Mouse (Mus musculus): Measurements from ENCODE around the gene Bfsp2.

Bfsp2 gene

DNA sequence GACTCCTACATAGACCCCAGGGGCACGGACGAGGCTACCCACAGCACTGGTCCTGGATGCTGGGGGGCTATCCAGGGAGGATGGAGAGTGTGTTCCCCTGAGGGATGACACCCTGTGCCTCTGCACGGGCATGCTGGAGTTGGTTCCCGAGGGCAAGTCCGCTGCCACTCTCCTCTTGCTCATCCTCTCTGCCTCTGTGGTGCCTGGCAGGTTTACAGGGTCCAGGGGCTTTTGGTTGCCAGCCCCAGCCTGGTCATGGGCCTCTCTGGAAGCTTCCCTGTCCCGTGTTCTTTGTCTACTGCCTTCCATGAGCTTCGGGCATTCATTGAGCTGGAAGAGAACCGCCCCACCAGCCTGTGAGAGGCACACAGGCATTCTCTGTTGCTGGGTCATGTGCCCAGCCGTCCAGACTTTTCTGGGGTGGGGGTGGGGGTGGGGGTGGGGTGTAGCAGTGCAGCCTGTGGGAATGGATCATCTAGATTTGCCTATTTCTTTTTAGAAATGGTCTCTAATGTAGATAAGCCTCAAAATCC is at the start of gene Bfsp2:
Bfsp2 (minus strand) TSS at position 377 of the 533 bp plus-strand sequence.
- in situ Hi-C loops (cut with MboI, MseI) = no loop called here

DNA sequence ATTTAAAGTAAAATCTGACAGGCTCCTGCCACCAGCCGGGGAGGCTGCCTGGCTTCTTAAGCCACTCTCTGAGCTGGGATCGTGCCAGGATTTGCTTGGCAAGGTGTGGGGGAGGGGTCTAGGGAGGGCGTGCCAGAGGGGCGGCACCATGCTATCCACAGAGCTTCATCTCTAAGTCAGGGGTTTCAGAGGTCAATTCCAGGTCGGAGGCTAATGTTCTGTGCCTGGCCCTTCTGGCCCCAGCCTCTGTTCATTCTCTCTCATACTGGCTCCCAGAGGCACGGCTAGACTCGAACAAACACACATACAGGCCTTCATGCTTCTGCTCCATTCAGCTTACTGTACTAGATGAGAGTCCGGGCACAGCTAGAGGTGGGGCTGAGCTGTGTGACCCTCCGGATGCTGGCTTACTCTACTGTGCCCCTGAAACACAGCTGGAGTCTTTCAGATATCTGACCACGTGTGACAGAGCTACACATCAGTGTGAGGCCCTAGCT is 44.9 kb upstream of the Bfsp2 start:
- in situ Hi-C loops (cut with MboI, MseI) = no loop called here

DNA sequence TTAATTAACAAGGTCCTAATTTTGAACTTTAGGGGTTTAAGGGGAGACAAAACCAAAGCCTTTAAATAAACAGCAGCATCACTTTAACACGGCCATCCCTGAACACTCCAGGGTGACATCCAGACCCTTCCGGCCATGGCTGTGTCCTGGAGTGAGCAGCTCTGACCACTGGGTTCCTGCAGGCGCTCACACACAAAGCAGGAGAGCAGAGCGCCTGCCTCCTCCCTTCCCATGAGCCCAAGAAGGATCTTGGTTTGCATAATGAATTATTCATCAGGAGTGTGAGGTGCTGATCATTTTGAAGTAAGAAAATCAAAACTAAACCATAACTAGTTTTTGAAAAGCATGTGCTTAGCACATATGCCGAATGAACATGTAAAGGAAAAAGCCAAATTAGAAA is 44.4 kb upstream of the Bfsp2 start:
- in situ Hi-C loops (cut with MboI, MseI) = no loop called here

DNA sequence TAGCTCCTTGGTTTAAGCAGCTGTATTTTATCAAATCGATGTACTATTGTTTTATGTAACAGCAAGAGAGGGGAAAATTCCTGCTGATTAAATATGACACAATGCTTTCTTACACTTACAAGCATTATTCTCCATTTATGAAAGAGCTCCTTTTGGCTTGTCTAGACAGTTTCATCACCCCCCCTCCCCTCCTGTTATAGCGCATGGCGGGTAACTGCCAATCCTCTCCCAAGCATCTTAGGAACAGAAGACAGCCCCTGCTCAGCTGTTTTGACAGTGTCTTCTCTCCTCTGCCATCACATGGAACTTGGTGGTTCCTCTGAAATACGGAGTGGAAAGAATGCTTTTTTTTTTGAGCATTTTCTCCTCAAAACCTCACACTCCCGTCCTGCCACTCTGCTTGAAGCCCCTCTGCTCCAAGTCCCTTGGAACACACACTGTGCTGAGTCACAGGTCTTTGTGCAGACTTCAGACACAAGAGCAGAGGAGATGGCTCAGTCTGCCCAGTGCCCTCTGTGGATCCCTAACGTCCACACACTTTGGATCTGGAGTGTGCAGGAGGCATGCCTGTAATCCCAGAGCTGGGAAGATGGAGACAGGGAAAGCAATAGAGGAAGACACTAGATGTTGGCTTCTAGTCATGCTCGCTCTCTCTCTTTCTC is 43.7 kb upstream of the Bfsp2 start:
- in situ Hi-C loops (cut with MboI, MseI) = no loop called here

DNA sequence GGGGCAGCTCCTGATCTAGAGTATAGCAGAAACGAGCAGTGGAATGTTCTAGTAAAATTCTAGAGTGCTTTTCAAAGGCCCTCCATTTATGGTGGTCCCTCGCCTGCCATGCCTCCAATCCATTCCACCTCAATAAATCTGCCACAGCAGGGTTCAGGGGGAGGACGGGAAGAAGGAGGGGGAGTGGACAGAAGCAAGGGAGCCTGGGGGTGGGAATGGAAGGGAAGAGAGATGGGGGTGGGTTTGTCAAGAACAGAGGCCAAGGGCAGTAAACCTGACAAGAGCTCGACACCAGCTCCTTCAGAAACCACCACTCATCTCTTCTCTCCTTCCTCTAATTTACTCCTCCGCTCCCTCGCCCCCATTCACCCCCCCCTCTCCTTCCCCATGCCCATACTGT is 42.8 kb upstream of the Bfsp2 start:
- in situ Hi-C loops (cut with MboI, MseI) = no loop called here

DNA sequence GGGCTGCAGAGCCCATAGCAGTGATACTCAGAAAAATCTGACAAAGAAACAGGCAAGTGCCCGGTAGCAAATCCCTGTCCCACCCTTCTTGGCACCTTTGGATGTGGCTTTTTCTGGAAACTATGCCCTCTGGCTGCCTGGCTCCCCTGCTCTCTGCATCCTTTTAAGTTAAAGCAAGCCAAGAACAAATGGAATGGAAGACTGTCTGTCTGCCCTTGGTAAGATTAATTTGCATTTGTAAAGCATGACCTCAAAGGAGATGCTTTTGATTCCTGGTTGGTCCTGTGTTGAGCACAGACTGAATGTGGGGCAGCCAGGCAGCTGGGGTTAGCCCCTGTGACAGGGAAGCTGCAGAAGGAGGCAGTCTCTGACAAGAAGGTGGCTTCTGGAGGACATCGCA is 33.7 kb upstream of the Bfsp2 start:
- in situ Hi-C loops (cut with MboI, MseI) = no loop called here

DNA sequence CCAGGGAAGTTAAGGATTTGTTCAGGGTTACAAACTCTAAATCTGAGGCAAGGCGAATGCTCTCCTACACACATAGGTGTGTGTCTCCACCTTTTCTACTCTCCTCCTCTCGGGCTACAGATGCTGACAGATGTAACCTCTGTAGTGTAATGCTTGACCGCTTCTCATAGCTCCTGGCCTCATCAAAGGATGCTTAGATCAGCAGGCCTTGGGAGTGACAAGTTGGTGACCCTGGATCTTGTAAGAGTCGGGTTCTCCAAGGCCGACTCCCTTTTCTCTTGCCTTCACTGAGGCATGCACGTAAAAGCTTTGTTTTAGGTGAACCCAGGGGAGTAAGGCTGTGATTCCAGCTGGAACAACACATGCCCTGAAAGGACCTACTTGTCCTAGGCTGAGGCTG is 32.0 kb upstream of the Bfsp2 start:
- in situ Hi-C loops (cut with MboI, MseI) = no loop called here

DNA sequence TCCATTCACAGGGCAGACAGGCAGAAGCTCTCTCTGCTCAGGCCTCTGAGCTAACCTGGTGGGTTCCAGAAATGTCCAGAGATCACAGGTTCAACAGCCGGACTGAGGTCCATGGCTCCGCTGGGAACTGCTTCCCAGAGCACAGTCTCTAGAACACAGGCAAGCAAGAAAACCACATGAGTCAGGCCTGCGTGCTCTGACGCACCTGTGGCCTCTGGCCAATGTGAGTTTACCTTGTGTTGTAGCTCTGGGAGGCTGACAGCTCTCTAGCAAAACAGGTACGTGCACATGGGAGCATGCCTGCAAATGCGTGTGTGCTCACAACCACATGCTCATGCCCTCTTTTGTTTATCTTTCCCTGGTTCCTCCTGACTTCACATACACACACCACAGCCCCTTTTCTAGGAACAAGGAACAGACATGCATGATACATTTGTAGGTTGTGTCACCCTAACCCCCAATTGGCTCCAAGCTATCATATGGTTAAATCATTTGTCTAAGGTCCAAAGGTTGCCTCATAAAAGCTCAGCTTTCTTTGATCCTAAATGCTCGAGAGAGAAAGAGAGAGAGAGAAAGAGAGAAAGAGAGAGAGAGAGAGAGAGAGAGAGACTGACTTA is 26.9 kb upstream of the Bfsp2 start:
- in situ Hi-C loops (cut with MboI, MseI) = no loop called here

DNA sequence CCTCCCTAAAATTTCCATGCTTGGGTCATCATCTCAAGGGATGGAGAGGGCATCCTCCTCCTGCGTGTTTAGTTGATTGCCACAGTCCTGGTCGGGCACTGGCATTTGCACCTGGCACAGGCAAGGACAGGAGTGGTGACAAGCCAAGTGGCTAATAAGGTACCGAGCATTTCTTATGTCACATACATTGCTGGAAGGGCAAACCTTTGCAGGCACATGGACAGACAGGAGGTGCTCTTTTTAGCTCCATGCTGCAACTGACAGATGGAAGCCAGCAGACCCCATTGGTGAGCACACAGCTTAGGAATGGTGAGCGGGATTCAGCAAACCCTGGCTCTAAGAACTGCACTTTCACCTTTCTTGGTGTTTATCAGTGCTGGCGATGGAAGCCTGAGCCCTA is 24.8 kb upstream of the Bfsp2 start:
- in situ Hi-C loops (cut with MboI, MseI) = no loop called here

DNA sequence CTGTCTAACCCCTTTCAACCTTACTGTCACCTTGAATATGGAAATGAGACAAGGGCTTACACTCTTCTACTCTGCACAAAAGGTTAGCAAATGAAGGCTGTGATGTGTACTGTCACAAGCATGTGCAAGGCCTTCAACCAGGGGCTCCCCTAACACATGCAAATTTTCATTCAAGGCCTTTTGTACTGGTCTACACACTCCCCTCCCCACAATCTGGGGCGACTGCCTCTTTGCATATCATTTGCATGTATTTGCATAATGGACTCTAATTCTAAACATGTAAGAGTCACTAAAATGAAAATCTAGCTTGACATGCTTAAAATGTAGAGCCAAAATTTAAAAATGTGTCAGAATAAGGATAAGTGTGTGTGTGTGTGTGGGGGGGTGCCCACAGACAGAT is 24.4 kb upstream of the Bfsp2 start:
- in situ Hi-C loops (cut with MboI, MseI) = no loop called here

DNA sequence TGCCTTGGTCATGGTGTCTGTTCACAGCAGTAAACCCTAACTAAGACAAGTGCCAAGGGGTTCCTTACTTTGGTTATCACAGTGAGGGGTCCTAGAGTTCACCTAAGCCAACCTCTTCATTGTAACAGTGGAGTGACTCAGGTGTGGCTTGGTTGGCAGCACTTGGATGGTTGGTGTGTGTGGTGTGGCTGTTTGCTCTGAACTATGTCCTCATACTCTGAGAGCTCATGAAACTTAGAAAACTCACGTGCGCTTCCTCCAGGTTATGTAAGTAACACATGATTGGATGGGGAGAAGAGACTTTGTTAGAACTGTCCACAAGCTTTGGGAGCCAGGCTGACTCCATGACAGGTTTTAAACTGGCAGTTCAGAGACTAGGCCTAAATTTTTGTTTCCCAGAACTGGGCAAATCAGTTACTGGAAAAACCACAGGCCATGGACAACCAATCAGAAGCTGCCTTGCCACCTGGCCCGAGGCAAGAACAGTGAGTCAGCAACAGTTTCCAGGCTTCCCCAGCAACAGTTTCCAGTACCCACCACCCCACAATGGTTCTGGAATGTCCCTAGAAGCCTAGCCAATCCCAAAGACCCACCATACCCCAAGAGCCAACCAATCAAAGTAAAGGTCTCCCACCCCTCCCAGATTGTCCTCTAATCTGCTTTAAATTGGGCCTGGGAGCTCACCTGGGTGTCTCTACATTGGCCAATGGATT is 23.5 kb upstream of the Bfsp2 start:
- in situ Hi-C loops (cut with MboI, MseI) = no loop called here

DNA sequence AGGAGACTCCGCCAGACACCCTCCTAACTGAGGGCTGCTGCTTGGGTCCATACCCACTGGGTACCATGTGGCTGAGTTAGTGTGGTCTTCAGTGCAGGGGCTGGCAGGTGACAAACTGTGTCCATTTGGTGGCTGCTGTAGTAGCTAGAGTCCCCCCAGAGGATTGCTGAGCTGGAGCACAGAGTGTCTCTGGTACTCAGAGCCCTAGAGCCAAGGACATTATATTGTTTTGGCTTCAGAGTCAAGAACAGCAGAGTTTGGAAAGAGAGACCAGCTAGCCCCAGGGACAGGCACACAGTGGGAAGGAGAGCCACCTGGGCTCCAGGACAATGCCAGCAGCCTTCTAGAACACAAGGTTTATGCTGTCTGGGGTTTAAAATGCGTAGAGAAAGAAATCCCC is 22.4 kb upstream of the Bfsp2 start:
- in situ Hi-C loops (cut with MboI, MseI) = no loop called here

DNA sequence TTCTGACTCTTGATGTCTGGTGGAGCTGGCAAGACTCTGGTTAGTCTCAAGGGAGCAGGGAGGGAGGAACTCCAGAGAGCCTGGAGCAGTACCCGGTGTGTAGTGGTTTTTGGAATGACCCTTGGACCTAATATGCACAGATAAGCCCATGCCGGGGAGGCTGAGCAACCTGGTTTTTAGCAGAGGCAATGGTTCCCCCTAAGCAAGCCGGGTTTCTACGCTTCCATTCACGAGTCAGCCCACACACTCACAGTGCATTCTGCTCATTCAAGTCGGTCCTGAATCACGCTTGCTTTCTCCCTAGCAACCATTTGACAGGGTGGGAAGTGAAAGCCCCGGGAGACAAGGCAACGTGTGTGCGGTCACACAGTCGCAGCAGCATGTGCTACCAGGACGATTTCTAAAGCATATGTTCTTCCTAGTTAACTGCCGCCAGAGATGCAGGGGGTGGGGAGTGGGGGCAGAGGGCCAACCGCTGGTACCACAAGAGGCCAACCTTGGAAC is 21.7 kb upstream of the Bfsp2 start:
- in situ Hi-C loops (cut with MboI, MseI) = no loop called here

DNA sequence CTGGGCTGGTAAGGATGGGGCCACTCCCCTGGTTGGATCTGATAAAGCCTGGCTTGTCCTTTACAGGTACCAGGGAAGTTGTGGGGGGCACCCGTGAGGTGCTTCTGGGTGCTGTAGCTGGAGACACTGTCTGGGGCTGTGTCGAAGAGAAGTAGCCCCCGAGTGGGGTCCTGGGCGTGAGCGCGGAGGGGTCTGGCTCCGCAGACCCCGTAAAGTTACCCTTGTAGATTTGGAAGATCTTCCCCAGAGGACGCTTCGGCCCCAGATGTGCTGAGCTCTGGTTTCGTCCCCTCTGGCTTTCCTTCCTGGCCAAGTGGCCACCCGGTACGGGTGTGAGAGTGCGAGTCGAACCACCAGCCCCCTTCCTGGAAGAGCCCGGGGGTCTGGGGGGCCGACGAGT is 19.1 kb upstream of the Bfsp2 start:
- in situ Hi-C loops (cut with MboI, MseI) = no loop called here

DNA sequence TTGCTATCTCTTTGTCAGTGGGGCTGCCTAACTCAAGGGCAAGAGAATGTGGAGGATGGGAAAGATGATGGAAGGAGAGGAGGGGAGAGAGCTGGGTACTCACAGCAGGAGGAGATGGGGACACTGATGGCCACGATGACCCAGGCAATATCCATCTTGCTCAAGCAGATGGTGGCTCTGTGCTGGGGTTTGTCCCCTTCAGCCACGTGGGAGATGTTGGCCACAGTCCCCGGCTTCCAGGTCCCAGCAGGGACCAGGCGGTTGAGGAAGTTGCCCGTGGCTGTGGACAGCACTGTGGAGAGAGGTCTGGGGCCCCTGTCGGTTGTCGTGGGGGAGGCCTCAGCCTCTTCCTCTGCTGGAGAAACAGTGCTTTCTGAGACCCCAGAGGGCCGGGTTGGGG is 18.5 kb upstream of the Bfsp2 start:
- in situ Hi-C loops (cut with MboI, MseI) = no loop called here

DNA sequence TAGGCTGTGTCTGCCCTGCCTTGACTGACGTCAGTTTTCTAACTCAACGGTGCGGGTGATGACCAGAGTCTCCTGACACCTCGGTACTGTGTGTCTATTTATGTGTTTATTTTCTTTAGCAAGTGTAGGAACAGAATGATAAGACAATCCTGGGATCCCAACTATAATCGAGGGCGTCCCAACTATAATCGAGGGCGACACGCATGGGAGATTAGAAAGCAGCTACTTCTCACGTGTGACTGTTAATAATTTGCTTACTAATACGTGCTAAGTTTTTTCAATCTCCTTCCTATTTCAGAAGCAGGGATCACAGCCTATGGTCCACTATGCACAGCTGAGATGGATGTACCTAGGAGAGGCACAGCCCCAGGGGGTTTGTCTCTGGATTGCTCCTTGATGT is 15.2 kb upstream of the Bfsp2 start:
- in situ Hi-C loops (cut with MboI, MseI) = no loop called here

DNA sequence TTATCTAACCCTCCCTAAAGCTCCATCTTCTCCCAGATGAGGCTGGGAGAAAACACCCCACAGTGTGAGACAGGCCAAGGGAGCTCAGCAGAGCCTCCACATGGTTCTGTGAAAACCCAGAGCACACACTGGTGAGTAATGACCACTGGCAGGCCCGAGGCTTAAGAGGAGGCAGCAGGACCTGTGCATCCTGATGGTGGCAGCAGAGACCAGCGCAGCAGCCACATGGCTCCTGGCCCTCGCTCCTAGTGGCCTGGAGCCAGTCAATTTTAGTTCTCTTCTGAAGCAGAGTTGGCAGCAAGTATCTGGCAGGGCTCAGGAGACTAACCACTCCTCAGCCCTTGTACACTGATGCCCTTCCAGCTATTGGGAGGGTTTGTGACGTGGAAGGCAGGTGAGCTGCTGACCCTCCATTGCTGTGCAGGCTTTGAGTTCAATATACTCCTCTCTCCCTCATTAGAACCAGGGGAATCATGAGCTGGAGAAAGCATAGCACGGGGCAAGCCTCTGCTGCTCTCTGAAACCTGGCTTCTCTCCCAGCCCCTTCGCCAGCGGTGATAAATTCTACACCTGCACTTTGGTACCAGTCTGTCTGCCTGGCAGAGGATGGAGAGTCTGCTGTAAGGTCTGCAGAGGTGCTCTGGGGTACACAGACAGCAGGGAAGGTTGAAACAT is 14.3 kb upstream of the Bfsp2 start:
- in situ Hi-C loops (cut with MboI, MseI) = no loop called here

DNA sequence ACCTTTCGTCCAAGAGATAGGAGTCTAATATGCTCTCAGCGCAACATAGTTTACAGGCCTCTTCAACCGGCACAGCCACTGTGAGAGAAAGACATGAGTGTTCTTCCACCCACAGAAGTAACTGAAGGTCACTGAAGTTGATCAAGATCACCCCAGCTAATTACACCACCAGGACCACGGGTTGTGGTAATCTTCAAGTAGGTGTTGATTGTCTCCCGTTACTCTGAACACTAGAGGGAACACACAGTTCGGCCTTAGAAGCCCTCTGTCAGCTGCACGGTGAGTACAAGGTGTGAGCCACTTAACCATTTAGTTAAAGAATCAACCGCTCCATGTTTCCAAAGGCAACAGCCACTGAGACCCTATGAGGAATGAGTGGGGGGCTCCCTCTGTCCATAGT is 11.8 kb upstream of the Bfsp2 start:
- in situ Hi-C loops (cut with MboI, MseI) = no loop called here

DNA sequence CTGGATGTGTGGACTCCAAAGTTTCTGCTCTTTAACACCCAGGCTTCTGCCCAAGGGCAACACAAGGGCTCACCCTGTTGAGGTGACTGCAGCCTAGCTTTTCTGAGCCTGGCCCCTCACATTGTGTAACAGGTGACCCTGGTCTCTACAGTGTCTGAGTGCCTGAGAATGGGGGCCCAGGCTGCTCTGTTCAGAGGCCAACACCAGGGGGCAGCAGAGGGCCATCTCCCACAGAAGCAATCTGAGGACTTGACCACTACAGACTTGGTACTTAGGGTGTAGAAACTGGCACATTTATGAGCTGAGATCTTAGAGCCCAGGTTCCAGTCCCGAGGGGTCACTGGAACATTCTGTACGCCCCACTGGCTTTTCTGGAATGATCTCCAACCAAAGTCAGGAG is 10.2 kb upstream of the Bfsp2 start:
- in situ Hi-C loops (cut with MboI, MseI) = no loop called here

DNA sequence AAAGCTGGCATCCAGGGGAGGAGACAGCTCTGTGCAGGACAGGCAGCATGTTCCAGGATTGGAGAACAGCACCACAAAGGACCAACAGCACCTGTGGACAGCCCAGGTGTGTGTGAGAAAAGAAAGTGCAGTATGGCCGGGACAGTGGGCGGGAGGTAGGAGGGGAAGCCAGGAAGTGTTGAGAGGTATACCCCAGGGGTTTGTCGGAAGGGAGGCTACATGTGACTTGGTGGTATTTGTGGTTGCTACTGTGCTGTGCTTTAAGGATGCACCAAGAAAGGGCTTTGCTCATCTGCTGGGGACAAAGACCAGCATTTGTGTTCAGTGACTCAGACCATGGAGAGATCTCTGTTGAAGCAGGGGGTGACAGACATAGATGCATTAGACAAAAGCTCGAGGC is 9.7 kb upstream of the Bfsp2 start:
- in situ Hi-C loops (cut with MboI, MseI) = loop anchor here (5.0 kb wide), 3 partner anchors 112 to 502 kb away; no protein-coding TSS in a partner anchor

DNA sequence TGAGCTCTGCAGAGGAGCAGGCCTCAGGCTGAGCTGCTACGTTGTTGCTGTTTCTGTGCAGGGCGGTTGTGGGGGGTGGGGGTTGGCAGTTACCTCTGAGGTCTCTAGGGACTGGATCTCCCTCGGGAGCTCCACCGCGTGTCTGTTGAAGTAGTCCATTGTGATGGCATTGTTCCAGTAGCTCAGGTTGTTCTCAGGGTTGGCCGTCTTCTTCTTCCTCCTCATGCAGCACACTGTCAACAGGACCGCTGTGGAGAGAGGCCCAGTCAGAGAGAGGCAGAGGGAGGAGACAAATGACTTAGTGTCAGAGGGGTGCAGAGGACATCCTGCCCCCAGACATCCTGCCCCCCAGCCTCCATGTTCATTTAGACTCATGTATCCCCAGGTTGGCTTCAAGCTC is 8.9 kb upstream of the Bfsp2 start:
- in situ Hi-C loops (cut with MboI, MseI) = loop anchor here (5.0 kb wide), 3 partner anchors 113 to 503 kb away; no protein-coding TSS in a partner anchor

DNA sequence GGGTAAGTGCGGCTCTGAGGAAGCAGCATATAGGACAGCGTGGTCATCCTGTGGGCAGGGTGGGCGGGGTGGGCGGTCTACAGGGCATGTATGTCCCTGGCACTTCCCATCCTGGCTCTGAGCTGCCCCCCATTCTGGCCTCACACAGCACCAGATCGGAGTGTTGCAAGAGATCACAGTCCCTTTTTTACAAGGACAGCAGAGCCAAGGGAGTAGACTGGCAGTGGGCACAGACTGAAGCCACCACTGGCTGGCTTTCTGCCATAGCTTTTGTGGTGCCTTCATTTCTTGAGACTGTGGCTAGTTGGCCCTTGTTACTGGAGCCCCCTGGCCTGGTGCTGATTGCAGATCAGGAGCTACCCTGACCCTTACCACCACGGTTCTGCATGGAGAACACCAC is 6.0 kb upstream of the Bfsp2 start:
- in situ Hi-C loops (cut with MboI, MseI) = loop anchor here (5.0 kb wide), 3 partner anchors 116 to 506 kb away; no protein-coding TSS in a partner anchor
